Mouse (Mus musculus): ENCODE measurements around the gene Oas2.

Oas2 gene

GRCm38 (mm10) chr5:120732740-120733139 lies 16.9 kb downstream of the Oas2 start:
- DNase-seq (ENCODE audit: low spot score), result no peak

DNA sequence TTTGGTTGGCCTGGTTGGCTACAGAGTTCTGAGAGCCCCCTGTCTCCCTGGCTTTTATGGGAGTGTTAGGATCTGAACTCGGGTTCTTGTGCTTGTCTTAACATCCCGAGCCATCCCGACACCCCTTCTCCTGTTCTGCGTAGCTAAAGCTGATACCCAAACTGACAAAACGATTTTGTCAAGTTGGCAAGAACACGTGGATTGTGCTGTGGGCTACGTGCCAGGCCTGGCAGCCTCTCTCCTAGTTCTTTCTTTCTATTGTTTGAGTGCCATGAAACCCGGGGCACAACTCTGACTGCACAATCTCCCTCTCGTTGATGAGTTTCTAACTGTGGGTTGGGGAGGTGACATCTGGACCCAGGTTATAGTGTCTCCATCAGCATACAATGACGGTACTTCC lies 20.3 kb downstream of the Oas2 start:
- no peak for DNase-seq (ENCODE audit: low spot score)

- DNase-seq (ENCODE audit: low spot score), result no peak
Observed at GRCm38 (mm10) chr5:120725811-120726455, 23.7 kb downstream of the Oas2 start.

- no peak for DNase-seq (ENCODE audit: low spot score)
Observed at GRCm38 (mm10) chr5:120721005-120721404, 28.6 kb downstream of the Oas2 start.

DNA sequence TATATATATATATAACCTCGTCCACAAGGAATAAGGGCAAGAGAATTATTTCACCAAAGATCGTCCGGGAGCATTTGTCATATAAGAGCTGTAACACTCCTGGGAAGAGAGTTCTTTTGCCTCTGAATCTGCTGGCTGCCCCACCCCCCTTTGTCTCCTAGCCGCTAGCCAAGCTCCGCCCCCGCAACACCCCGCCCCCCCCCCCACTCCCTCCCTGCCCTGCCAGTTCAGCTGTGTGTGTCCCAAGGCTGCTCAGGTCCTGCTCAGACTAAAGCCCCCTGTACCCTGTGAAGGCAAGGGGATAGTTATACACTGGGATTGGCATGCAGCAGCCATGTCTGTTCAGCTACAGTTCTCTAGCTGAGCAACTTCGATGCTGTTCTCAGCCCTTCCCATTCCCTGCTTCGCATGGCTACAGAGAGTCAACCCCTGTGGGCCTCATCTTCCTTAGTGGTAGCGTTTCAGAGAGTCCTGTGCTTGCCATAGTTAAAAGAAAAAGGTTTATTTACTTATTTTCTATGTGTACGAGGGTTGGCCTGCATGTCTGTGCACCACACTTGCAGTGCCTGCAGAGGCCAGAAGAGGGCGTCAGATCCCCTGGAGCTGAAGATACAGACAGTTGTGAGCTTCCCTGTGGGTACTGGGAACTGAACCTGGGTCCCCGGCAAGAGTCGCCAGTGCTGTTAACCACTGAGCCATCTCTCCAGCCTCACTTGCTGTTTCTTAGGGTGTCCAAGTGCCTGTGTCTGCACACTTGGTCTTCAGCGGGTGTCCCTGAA lies 30.9 kb downstream of the Oas2 start:
- DNase-seq (ENCODE audit: low spot score), result no peak

GRCm38 (mm10) chr5:120717136-120717535 lies 32.5 kb downstream of the Oas2 start:
- DNase-seq (ENCODE audit: low spot score), result no peak

DNA sequence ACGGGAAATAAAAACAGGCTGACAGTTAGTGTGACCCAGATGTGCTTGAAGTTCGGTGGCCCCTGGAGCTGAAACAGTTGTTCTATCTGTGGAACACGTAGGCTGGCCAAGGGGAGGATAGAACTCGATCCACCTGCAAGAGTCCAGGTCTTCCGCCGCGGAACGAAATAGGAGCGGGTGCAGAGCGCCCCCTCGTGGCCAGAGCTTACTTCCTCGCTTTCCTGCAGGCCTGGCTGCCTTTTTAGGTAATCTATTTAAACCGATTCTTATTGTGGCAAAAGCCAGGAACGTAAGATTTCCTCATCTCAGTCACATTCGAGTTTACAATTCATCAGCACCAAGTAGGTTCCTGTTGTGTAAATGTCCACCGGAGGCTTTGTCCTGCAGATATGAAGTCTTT lies 35.3 kb downstream of the Oas2 start:
- peak; percentile 73 for DNase-seq (ENCODE audit: low spot score)

DNA sequence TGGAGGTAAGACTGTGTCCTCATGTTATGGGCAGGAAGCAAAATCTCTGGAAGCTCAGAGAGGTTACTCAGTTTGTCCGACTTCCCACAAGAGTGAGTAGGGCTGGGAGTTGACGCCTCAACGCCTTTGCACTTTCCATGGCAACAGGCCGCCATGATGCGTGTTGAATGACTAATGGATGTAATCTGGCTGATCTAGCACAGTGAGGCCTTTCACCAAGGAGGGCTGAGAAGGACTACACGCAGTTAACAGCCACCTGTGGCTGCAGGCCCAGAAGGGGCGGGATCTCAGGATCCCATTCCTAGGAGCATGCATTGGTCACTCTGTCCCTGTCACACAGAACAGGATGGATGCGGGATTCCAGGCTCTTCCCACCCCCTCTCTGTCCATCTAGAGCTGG lies 36.9 kb downstream of the Oas2 start:
- no peak for DNase-seq (ENCODE audit: low spot score)

GRCm38 (mm10) chr5:120711827-120712226 lies 37.8 kb downstream of the Oas2 start, which contains the start of gene Dtx1:
Gene Dtx1, minus strand, starts transcription at chr5:120711927.
- DNase-seq (ENCODE audit: low spot score), result no peak

DNA sequence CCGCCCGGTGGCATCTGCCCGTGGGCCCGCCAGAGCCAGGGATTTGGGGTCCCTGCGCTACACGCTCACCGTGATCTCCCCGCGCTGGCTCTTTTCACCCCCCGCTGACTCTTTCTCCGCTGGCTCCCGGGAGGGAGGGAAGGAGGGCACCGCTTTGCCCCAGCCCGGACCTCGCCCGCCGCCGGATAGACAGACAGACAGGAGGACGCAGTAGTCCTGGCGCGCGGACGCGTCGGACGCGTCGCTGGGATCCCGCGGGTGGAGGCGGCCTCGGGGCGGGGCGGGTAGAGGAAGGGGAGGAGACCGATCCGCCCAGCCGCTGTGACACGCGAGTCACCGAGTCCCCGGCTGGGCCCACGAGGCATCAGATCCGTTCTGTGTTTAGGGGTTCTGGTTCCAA lies 38.2 kb downstream of the Oas2 start:
- peak; percentile 39 for DNase-seq (ENCODE audit: low spot score)

DNA sequence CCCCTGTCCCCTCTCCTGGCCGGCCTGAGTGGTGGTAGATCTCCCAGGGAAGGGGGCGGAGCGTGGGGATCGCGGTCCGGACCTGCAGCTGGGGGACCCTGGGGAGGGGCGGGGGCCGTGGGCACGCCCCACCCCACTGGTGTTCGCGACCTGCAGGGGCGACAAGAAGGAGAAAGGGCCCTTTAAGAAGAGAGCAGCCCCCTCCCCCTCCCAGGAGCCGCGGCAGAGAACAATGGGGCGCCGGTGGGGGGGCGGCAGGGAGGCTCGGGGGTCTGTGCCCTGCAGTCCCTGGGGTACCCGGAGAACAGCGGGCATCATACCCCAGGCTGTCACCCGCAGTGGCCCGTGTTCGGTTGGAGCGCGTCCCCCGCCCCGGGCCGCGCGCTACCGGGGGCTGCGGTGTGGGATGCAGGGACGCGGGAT lies 38.8 kb downstream of the Oas2 start:
- no peak for DNase-seq (ENCODE audit: low spot score)

- no peak for DNase-seq (ENCODE audit: low spot score)
Observed at GRCm38 (mm10) chr5:120710161-120710825, 39.4 kb downstream of the Oas2 start.

DNA sequence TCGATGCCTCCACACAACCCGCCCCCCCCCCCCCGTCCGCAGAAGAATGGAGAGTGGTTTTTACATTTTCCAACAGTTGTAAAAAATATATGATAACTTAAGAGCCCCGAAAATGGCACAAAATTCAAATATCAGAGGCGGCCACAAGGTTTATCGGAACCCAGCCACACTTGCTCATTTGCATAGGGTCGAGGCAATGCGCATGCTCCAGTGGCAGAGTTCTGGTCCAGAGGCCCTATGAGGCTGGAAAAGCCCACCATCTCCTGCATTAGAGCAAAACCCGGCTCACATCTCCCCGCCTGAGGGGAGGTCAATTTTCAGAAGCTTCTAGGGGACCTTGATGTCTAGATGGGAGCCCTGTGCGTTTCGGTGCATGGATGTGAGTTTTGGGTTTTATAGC lies 42.7 kb downstream of the Oas2 start:
- no peak for DNase-seq (ENCODE audit: low spot score)

DNA sequence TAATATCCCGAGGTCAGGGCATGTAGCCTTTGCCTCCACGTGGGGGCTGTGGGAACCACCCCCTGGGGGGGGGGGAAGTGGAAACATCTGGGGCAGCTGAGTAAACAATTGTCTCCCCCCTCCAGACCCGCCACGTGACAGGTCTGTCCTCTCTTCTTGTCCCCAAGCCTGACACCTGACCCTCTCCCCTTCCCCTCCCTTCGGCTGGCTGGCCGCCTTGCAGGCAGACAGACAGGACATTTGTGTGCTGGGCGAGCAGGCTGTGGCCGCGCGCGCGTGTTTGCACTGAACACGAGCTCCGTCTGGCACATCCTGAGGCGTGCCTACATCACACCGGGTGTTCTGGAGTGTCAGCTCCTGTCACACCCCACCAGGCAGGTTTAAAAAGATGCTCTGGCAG lies 43.1 kb downstream of the Oas2 start:
- DNase-seq (ENCODE audit: low spot score), result no peak

DNA sequence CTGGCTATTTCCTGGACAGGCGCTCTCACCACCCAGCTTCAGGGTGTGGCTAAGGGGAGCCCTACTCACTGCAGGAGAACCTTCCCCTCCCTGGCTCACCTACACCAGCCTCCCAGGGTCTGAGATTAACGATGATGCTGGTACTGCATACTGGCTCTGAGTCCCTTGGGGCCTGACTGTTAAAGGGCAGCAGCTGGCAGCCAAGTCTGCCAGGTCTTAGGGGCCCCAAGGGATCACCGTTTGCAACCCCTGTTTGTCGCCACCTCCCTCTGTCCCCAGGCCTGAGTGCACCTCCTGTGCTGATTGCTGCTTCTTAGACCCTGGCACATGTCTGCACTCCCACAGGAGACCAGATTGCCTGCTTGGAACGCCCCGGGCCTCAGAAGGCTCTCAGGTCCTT lies 45.2 kb downstream of the Oas2 start:
- DNase-seq (ENCODE audit: low spot score), result no peak

- no peak for DNase-seq (ENCODE audit: low spot score)
Observed at GRCm38 (mm10) chr5:120703660-120704059, 46.0 kb downstream of the Oas2 start.

DNA sequence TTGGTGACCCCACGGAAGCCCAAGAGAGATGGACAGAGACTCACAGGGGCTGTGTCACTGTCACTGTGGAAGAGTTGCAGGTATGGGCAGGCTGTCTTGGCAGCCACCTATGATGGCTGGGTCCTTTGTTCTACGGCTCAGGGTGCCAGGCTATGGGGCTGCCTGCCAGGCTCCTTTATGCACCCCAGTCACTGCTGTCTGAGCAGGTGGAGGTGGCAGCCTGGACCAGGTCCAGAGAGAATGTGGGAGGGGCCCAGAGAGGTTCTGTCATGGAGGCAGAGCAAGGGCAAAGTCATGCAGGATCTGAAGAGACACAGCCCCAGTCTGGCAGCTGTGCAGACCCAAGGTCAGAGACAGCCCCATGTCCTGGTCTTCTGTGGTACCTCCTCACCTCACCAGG lies 46.7 kb downstream of the Oas2 start:
- DNase-seq (ENCODE audit: low spot score), result no peak

- no peak for DNase-seq (ENCODE audit: low spot score)
Observed at GRCm38 (mm10) chr5:120702421-120702820, 47.2 kb downstream of the Oas2 start.

DNA sequence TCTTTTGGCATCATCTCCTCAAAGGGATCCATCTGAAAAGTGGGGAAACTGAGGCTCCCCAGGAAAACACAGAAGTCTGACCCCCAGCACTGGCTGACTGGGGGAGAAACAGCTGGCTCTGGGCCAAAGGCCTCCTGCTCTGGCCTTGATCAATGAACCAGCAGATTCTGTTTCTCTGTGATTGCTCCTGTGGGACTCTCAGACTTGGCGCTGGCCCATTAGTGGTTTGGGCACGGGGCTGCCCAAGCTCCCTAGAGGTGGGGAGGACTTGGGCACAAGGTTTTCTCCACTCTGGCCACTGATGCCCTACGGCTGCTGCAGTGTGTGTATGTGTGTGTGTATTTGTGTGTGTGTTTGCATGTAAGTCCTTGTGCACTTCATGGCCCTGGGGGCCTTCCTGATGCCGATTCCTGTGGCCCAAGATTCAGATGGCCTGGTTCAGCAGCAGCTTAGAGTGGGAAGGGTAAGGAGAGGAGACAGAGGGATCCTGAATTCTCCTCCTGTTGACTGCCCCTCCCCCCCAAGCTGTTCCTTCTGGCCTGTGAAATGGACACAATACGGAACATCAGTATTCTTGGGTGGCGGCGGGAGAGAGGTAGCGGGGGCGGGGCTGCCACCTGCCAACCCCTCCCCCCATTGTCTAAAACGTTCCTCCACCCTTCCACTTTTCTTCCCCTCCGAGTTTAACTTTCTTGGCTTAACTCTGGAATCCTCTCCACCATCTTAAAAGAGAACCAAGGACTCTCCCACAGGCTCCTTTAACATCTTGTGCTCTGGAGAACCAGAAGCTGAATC lies 48.5 kb downstream of the Oas2 start:
- no peak for DNase-seq (ENCODE audit: low spot score)

GRCm38 (mm10) chr5:120698801-120699391 lies 50.8 kb downstream of the Oas2 start:
- DNase-seq (ENCODE audit: low spot score), result no peak

DNA sequence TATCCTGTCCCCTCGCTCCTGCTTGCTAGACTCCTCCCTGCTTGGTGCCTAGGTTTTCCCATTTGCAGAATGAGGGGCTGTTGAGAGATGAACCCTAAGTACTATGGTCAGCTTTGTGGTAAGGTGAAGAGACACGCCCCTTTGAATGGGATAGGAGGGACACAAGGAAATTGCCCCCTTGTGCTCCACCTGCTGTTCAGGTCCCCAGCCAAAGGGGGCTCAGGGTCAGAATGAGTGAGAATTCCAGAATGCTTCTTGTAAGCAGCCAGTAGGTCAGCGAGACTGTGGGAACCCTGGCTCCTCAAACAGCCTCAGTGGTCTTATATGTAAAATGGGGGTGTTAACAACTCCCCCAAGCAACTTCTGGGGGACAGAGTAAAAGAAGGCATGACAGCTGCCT lies 51.5 kb downstream of the Oas2 start:
- no peak for DNase-seq (ENCODE audit: low spot score)

GRCm38 (mm10) chr5:120696865-120697264 lies 52.8 kb downstream of the Oas2 start:
- no peak for DNase-seq (ENCODE audit: low spot score)
